Mouse (Mus musculus) c-Kit-negative CD71-positive TER-119-positive erythroid progenitor cells, embryonic 14.5 days (primary cell): ENCODE results near the gene Btg1-ps2.
"Not testable (repeated sequence)": the region's sequence is repeated elsewhere in the genome, so short reads cannot be mapped to it uniquely, and the experiment has no call there.

Source experiments
- DNase-seq: peaks from one replicate; pipeline ENCODE4 v3.0.0-alpha.2; 2013; ENCODE audit warnings: low read depth, low spot score

Btg1-ps2 gene

DNA sequence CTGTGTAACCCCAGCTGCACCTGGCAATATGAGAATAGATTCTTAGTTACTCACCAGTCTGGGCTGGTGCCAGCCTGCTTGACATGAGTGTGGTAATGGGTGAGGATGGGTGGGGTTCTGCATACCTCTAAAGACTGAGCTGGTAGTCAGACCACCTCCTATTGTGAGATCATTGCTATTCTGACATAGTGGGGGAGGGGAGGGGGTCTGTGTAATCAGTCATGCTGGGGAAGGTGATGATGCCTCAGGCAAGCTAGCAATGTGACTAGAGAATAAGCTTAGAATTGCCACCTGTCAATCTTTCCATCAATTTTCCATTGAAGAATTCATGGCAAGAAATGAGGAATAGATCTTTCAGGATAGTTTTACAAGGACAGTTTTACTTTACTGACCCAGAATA lies at the start of gene Btg1-ps2:
Gene Btg1-ps2 (minus strand): TSS at position 101 of the 400 bp plus-strand sequence.
- DNase-seq, result not testable (repeated sequence)

DNA sequence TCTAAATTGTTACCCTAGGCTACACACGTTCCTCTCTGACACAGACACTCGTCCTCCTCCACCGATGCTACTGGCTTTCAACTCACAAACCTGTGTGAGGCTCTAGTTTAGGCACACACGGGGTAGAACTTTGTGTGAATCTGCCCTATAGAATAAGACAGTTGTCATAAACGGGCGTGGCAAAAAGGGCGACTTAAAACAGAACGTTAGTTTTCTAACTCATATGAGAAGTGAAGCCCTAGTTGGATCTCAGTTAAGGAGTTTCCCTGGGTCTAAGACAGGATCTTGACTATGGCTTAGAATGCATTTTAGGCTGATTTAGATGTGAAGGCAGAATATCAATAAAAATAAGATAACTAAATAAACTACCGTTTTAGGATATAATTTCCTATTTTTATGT lies 42.1 kb upstream of the Btg1-ps2 start, which contains the start of gene Rhox11:
Gene Rhox11 (minus strand): TSS at position 101 of the 400 bp plus-strand sequence.
- DNase-seq, result no peak

DNA sequence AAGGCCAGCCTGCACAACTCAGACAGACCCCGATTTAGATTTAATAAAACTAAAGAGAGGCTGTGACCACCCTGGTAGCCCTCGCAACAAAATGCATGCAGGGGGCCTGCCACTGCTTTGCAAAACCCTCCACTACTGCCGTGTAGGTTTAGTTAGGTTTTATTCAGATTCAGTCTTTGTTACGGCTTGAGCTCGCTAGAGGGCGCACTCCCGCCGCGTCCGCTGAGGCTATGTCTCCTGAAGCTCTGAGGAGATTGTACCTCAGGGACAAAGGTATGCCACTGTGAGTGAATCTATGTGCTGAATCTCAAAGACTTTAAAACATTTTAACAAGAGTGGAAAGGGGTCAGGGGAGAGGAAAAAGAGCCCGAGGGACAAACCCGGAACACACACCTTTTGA lies 41.3 kb upstream of the Btg1-ps2 start:
- no peak for DNase-seq

DNA sequence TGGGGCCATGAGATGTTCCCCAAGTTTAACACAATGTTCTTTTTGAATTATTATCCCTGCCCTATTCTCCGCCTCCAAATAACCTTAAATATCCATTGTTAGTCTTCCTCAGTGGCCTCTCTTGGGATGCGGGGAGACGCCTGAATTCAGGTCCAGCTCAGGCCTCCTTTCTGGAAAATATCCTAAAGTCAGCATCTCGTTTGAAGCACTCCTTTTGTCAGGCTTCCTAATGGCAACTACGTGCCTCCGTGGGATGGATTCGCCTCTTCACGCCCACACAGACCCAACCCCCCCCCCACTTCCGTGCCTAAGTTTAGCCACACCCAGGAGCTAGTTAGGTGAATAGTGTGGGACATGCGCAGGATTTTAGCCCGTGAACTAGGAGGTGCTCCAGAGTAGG lies 23.3 kb upstream of the Btg1-ps2 start, which contains the start of gene Rhox10:
Gene Rhox10 (plus strand): TSS at position 301 of the 400 bp plus-strand sequence.
- DNase-seq, result no peak

DNA sequence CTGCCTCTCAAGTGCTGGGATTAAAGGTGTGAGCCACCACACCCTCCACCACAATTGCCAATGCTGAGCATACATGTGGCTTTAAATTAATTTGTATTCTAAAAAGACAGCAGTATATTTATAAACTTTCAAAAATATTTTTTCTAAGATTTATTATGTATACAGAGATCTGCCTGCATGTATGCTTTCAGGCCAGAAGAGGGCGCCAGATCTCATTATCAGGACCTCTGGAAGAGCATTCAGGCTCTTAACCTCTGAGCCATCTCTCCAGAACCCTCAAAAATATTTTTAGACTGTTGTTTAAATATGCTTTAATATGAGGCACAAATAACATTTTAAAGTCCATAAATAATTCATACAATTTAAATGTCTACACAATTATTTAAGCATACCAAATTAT lies 18.6 kb upstream of the Btg1-ps2 start:
- peak; percentile 2 for DNase-seq

DNA sequence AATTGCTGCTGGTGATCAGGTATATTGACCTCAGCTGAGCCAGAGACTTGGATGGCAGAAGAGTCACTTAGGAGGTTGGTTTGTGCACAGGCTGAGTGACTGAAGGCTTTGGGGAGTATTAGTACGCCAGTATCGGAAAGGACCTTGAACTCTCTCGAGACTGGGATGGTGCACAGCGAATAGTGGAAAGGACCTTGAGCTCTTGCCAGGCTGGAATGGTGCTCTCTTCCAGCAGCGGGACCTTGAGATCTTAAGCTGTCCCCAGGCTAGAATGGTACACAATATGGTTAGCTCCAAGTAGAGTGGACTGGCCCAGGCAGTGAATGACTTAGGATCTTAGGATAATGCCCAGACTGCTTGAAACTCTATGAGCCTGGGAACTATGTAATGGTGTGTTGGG lies 3.2 kb downstream of the Btg1-ps2 start:
- DNase-seq, result no peak

DNA sequence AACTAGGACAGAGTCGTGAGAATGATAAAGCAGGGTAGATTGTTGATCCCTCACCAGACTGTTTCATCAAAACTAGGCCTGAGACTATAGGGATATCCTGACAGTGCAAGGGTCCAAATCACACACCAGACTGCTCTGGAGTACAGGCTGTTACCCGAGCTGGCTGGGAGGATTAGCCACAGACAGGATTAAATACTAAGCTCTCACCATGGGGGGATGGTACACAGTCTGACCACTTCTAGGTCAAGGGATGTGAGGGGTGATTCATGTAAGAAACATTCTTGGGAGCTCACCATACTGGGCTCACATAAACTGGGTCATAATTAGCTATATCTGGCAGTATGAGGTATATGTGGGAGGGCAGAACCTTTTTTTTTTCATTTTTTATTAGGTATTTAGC lies 9.1 kb downstream of the Btg1-ps2 start:
- no peak for DNase-seq

DNA sequence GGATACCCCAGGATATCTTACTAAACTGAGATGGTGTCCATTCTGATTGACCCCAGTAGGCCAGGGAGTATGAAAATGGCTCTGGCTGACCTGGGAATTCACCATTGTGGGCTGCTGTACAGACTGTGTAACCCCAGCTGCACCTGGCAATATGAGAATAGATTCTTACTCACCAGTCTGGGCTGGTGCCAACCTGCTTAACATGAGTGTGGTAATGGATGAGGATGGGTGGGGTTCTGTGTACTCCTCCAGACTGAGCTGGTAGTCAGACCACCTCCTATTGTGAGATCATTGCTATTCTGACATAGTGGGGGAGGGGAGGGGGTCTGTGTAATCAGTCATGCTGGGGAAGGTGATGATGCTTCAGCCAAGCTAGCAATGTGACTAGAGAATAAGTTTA lies 24.3 kb downstream of the Btg1-ps2 start, which contains the start of gene Btg1-ps1:
Gene Btg1-ps1 (minus strand): TSS at position 219 of the 400 bp plus-strand sequence.
- not testable (repeated sequence) for DNase-seq

DNA sequence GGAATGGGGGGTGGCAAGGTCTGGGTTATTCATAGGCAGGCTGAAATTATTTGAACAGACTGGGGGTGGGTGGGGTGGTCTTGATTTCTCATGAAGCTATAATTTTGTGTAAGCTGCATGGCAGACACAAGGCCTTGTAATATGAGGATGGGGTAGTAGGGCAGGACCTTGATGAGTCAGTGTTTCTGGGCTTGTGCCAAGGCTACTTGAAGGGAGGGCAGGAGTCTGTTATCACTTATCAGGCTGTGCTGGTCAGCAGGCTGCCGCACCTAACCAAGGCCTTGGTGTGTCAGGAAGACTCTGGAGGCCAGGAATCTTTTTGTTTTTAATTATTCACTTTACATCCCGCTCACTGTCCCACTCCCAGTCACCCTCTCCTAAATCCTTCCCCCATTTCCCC lies 34.2 kb downstream of the Btg1-ps2 start:
- DNase-seq, result no peak
